In the genomic region with DNA sequence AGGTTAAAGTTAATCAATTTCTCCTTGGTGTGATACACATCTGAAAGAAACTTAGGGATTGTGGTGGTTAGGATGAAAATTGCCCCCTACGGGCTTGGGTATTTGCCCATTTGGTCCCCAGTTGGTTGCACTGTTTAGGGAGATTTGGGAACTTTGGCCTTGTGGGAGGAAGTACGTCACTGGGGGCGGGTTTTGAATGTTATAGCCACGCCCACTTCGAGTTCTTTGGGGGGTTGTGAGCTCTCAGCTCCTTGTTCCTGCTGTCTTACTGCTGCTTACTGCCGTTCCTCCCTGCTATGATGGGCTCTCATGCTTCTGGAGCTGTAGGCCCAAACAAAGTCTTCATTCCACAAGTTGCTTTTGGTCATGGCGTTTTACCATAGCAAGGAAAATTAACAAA, we compare ENCODE assay signal across 26 mouse cellular contexts. TPM values are rescaled to one million over a fixed set of nuclear protein-coding genes. Genes with fewer than 3 reads are reported as not detected.
"Had no signal": no experiment of that assay in that cellular context is flagged by ENCODE, and none has a peak within 500 bp of the region (broad histone marks: within the 10 kb centered on the region; RNA-seq: fewer than 3 reads in every experiment).

No protein-coding gene starts in this region.

- H3K27ac ChIP-seq: liver, embryonic 14.5 days; lung, embryonic 15.5 days; macrophage; midbrain, embryonic 13.5 days; midbrain, embryonic 15.5 days; neural tube, embryonic 12.5 days; stomach, embryonic 15.5 days; stomach, postnatal 0 days had no signal

- H3K9me3 ChIP-seq: lung, embryonic 15.5 days; midbrain, embryonic 13.5 days; midbrain, embryonic 15.5 days; neural tube, embryonic 12.5 days; stomach, embryonic 15.5 days had no signal

- DNase-seq: lung, adult 2 months; lung, postnatal 14 days; lung, postnatal 36 days; retina, postnatal 1 day; right cerebral cortex, adult 18-20 months; right cerebral cortex, postnatal 25 days; right cerebral cortex, postnatal 4 days; thymus, postnatal 14 days; thymus, postnatal 36 days had no signal

- H3K4me3 ChIP-seq: lung, embryonic 15.5 days; megakaryocyte, embryonic 14.5 days; midbrain, embryonic 13.5 days; midbrain, embryonic 15.5 days; neural tube, embryonic 12.5 days; stomach, embryonic 15.5 days had no signal

- H3K36me3 ChIP-seq: lung, embryonic 15.5 days; midbrain, embryonic 13.5 days; midbrain, embryonic 15.5 days; neural tube, embryonic 12.5 days; stomach, embryonic 15.5 days had no signal

- H3K27me3 ChIP-seq: lung, embryonic 15.5 days; midbrain, embryonic 13.5 days; midbrain, embryonic 15.5 days; neural tube, embryonic 12.5 days; stomach, embryonic 15.5 days had no signal

- H3K9ac ChIP-seq: liver, embryonic 14.5 days; lung, embryonic 15.5 days; midbrain, embryonic 13.5 days; midbrain, embryonic 15.5 days; neural tube, embryonic 12.5 days; stomach, embryonic 15.5 days had no signal

- H3K4me1 ChIP-seq: lung, embryonic 15.5 days; midbrain, embryonic 13.5 days; midbrain, embryonic 15.5 days; neural tube, embryonic 12.5 days; stomach, embryonic 15.5 days had no signal

RNA-seq across cellular contexts. Expression of a gene that starts 5.4 kb away (rescaled TPM):
- total RNA-seq: megakaryocyte progenitor cell, adult 5-6 weeks; midbrain, postnatal 0 days; monocyte, adult 5-6 weeks; neutrophil, adult 5-6 weeks had no signal
- polyA plus RNA-seq: liver, embryonic 14.5 days; lung, embryonic 15.5 days; lung, postnatal 0 days; macrophage; midbrain, embryonic 11.5 days; midbrain, embryonic 13.5 days; midbrain, postnatal 0 days; neural tube, embryonic 12.5 days; neural tube, embryonic 14.5 days had no signal

RNA-seq across cellular contexts. Expression of a gene that starts 14.8 kb away (rescaled TPM):
- total RNA-seq: megakaryocyte progenitor cell, adult 5-6 weeks; midbrain, postnatal 0 days; monocyte, adult 5-6 weeks; neutrophil, adult 5-6 weeks had no signal
- polyA plus RNA-seq: liver, embryonic 14.5 days; liver, embryonic 16.5 days; lung, adult 2 months; lung, embryonic 15.5 days; lung, postnatal 0 days; macrophage; midbrain, embryonic 11.5 days; midbrain, embryonic 13.5 days; midbrain, embryonic 15.5 days; midbrain, postnatal 0 days; neural tube, embryonic 12.5 days; neural tube, embryonic 14.5 days; stomach, postnatal 0 days had no signal
